Mouse (Mus musculus): ENCODE measurements around the gene Wdr77. TPM values are rescaled to one million over a fixed set of nuclear protein-coding genes. Genes with fewer than 3 reads are reported as not detected.
A peak's percentile ranks its signal among the peaks of the same experiment; 100 is the strongest.
"Not testable (repeated sequence)": the region's sequence is repeated elsewhere in the genome, so short reads cannot be mapped to it uniquely, and the experiment has no call there.

Wdr77 gene
- polyA plus RNA-seq, 1 experiment from 2014 or later = 127 TPM

GRCm38 (mm10) chr3:105959585-105959984, 416 bp downstream of the Wdr77 start:
- ATAC-seq (ENCODE audit: insufficient number of reproducible peaks, insufficient read depth, low FRiP score, low TSS enrichment) = peak; percentile 68
- under 1% methylated on average over 26 of the region's 26 CpGs for WGBS
- H3K9ac ChIP-seq = peak overlapping the region; percentile 87
- H3K4me2 ChIP-seq (replicated peaks) = peak overlapping the region; percentile 91
- H3K27ac ChIP-seq = peak overlapping the region; percentile 61; the same call in 1 of the 2 replicates
- peak overlapping the region; percentile 87 for H3K4me3 ChIP-seq
- no peaks in the 10 kb centered on the region for H3K27me3 ChIP-seq
- H3K4me1 ChIP-seq = peaks cover 23% of the 10 kb centered on the region
- H3K36me3 ChIP-seq = peaks cover 32% of the 10 kb centered on the region
- no peaks in the 10 kb centered on the region for H3K9me3 ChIP-seq

DNA sequence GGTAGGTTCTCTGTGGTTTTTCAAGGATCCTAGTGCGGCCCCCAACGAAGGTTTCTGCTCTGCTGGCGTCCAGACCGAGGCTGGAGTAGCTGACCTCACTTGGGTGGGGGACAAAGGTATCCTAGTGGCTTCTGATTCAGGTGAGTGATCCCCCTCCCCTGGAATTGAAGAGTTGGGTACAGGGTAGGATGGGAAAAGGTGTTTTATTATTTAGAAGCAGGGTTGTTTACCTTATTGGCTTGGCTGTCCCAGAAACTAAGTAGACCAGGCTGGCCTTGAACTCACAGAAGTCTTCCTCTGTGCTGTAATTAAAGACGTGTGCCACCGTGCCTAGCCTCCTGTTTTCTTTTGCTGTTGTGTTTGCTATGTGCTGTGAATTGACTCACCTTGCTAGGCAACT, 830 bp downstream of the Wdr77 start, which contains the start of gene Atp5f1:
Gene Atp5f1 (minus strand): TSS at position 101 of the 400 bp plus-strand sequence.
- H3K4me2 ChIP-seq (replicated peaks) = peak within 1 kb of the TSS; percentile 91
- peaks cover 33% of the 10 kb centered on the region for H3K36me3 ChIP-seq
- H3K9me3 ChIP-seq = no peaks in the 10 kb centered on the region
- H3K4me3 ChIP-seq = peak within 1 kb of the TSS; percentile 87
- 5% methylated on average over 6 of the region's 6 CpGs for WGBS
- peaks cover 23% of the 10 kb centered on the region for H3K4me1 ChIP-seq
- H3K27ac ChIP-seq = peak within 1 kb of the TSS; percentile 74
- H3K27me3 ChIP-seq = no peaks in the 10 kb centered on the region
- peak within 1 kb of the TSS; percentile 87 for H3K9ac ChIP-seq
- no peak for ATAC-seq (ENCODE audit: insufficient number of reproducible peaks, insufficient read depth, low FRiP score, low TSS enrichment)

DNA sequence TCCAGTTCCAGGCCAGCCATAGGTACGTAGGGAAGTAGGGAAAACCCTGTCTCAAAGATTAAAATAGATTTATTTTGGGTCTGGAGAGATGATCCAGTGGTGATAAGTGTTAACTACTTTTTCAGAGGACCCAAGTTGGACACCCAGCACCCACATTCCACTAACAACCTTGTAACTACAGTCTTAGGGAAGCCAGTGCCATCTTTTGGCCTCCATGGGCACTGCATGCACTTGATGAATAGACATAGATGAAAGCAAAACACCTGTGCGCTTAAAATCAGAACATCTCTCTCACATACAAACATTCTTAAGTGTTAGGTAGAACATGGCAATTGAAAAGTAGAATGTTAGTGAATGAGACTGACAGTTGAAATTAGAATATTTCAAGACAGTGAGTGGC, 1.5 kb downstream of the Wdr77 start:
- peaks cover 39% of the 10 kb centered on the region for H3K36me3 ChIP-seq
- peak overlapping the region; percentile 87; the same call in 1 of the 2 replicates for H3K4me3 ChIP-seq
- H3K27me3 ChIP-seq = no peaks in the 10 kb centered on the region
- H3K9ac ChIP-seq = no peak overlapping the region
- H3K27ac ChIP-seq = no peak overlapping the region
- peak overlapping the region; percentile 91 for H3K4me2 ChIP-seq (replicated peaks)
- 97% methylated on average over 2 of the region's 2 CpGs for WGBS
- peaks cover 23% of the 10 kb centered on the region for H3K4me1 ChIP-seq
- no peak for ATAC-seq (ENCODE audit: insufficient number of reproducible peaks, insufficient read depth, low FRiP score, low TSS enrichment)
- H3K9me3 ChIP-seq = no peaks in the 10 kb centered on the region

- no peak for ATAC-seq (ENCODE audit: insufficient number of reproducible peaks, insufficient read depth, low FRiP score, low TSS enrichment)
- WGBS = 85% methylated on average over 5 of the region's 5 CpGs
- H3K4me3 ChIP-seq = no peak overlapping the region
- H3K27ac ChIP-seq = no peak overlapping the region
- H3K9ac ChIP-seq = no peak overlapping the region
- no peaks in the 10 kb centered on the region for H3K9me3 ChIP-seq
- no peaks in the 10 kb centered on the region for H3K27me3 ChIP-seq
- H3K36me3 ChIP-seq = peaks cover 20% of the 10 kb centered on the region
- H3K4me1 ChIP-seq = no peaks in the 10 kb centered on the region
- H3K4me2 ChIP-seq (replicated peaks) = no peak overlapping the region
Observed at GRCm38 (mm10) chr3:105971831-105972446, 12.8 kb downstream of the Wdr77 start.

GRCm38 (mm10) chr3:105973411-105973810, 14.2 kb downstream of the Wdr77 start, which contains the start of gene Ovgp1:
Gene Ovgp1, plus strand, starts transcription at chr3:105973711.
- no peak within 1 kb of the TSS for H3K9ac ChIP-seq
- no peaks in the 10 kb centered on the region for H3K9me3 ChIP-seq
- no peak within 1 kb of the TSS for H3K4me3 ChIP-seq
- no peak within 1 kb of the TSS for H3K27ac ChIP-seq
- ATAC-seq (ENCODE audit: insufficient number of reproducible peaks, insufficient read depth, low FRiP score, low TSS enrichment) = no peak
- H3K4me2 ChIP-seq (replicated peaks) = no peak within 1 kb of the TSS
- no peaks in the 10 kb centered on the region for H3K4me1 ChIP-seq
- H3K36me3 ChIP-seq = peaks cover 9% of the 10 kb centered on the region
- no peaks in the 10 kb centered on the region for H3K27me3 ChIP-seq
- WGBS = 91% methylated on average over 3 of the region's 3 CpGs

GRCm38 (mm10) chr3:105974174-105974573, 15.0 kb downstream of the Wdr77 start:
- Histone ChIP-seq H3K27ac (no peak overlapping the region), H3K27me3 (no peaks in the 10 kb centered on the region), H3K36me3 (0 out of 2 replicates have a peak, but pooled peaks cover 1% of the 10 kb centered on the region), H3K4me1 (no peaks in the 10 kb centered on the region), H3K4me2 (replicated peaks) (no peak overlapping the region), H3K4me3 (no peak overlapping the region), H3K9me3 (no peaks in the 10 kb centered on the region), H3K9ac (no peak overlapping the region)
- no peak for ATAC-seq (ENCODE audit: insufficient number of reproducible peaks, insufficient read depth, low FRiP score, low TSS enrichment)
- WGBS = 89% methylated on average over 2 of the region's 2 CpGs

- not testable (repeated sequence) for H3K36me3 ChIP-seq; H3K4me2 ChIP-seq (replicated peaks); H3K9me3 ChIP-seq; H3K27ac ChIP-seq; H3K27me3 ChIP-seq; H3K4me1 ChIP-seq; H3K9ac ChIP-seq; H3K4me3 ChIP-seq; ATAC-seq (ENCODE audit: insufficient number of reproducible peaks, insufficient read depth, low FRiP score, low TSS enrichment)
- 53% methylated on average over 5 of the region's 5 CpGs for WGBS
Observed at GRCm38 (mm10) chr3:105989611-105990010, 30.4 kb downstream of the Wdr77 start.

GRCm38 (mm10) chr3:105991653-105992283, 32.6 kb downstream of the Wdr77 start:
- no peaks in the 10 kb centered on the region for H3K9me3 ChIP-seq
- H3K36me3 ChIP-seq = no peaks in the 10 kb centered on the region
- no peaks in the 10 kb centered on the region for H3K27me3 ChIP-seq
- H3K27ac ChIP-seq = no peak overlapping the region
- no peaks in the 10 kb centered on the region for H3K4me1 ChIP-seq
- WGBS = 28% methylated on average over 4 of the region's 4 CpGs
- no peak for ATAC-seq (ENCODE audit: insufficient number of reproducible peaks, insufficient read depth, low FRiP score, low TSS enrichment)
- no peak overlapping the region for H3K4me2 ChIP-seq (replicated peaks)
- H3K4me3 ChIP-seq = no peak overlapping the region
- H3K9ac ChIP-seq = no peak overlapping the region

DNA sequence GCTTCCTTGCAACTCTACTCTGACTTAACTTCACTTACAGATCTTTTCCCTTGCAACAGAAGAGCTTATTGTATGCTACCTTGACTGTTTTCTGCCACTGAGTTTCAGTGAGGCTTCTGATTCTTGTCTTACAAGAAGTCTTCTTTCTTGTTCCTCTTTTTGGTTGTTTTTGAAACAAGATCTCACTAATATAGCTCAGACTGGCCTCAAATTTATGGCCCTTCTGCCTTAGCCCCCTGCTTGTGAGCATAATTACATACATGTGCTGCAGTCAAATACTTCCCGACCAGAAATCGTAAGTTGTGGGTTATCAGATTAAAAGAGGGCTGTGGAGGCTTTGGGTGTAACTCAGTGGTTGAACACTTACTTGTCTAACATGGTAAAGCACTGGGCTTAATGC, 35.6 kb downstream of the Wdr77 start:
- Histone ChIP-seq H3K4me2 (replicated peaks) (no peak overlapping the region), H3K4me1 (no peaks in the 10 kb centered on the region), H3K9me3 (no peaks in the 10 kb centered on the region), H3K4me3 (no peak overlapping the region), H3K27ac (no peak overlapping the region), H3K27me3 (no peaks in the 10 kb centered on the region), H3K9ac (no peak overlapping the region), H3K36me3 (no peaks in the 10 kb centered on the region)
- ATAC-seq (ENCODE audit: insufficient number of reproducible peaks, insufficient read depth, low FRiP score, low TSS enrichment) = no peak
- 20% methylated on average over 2 of the region's 2 CpGs for WGBS

DNA sequence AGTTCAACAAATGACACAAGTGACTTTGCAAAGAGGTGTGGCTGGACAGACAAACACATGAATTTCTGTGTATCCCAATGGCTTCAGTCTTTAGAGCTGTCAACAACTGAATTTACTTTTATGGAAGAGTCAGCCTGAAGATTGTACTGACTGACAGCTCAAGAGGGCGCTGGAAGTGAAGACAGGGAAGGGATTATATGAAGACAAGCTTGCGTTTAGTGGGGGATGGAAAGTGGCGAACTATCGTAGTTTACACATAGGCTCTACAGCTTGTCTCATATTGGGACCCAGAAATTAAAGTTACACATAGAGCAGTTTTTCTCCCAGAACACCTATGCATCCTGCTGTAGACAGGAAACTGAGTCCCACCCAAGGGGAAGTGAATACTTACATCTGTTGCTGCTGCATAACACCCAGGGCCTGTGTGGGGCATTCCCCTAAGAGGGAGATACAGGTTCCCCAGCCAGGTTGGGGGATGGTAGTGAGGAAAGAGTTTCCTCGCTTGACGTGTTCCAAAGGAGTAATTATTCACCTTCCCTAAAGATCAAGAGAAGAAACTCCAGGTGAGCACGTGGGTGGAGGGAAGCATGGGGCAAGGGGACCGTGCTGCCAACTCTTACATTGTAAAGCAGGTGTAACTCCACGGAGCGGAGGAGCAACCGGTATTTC, 41.7 kb downstream of the Wdr77 start:
- Histone ChIP-seq H3K27me3 (no peaks in the 10 kb centered on the region), H3K36me3 (no peaks in the 10 kb centered on the region), H3K27ac (no peak overlapping the region), H3K9ac (no peak overlapping the region), H3K9me3 (no peaks in the 10 kb centered on the region), H3K4me3 (peak overlapping the region; percentile 16; the same call in 1 of the 2 replicates), H3K4me2 (replicated peaks) (peak overlapping the region; percentile 40), H3K4me1 (0 out of 2 replicates have a peak, but pooled peaks cover 9% of the 10 kb centered on the region)
- ATAC-seq (ENCODE audit: insufficient number of reproducible peaks, insufficient read depth, low FRiP score, low TSS enrichment) = no peak; the same call in 1 of the 2 replicates
- WGBS = 17% methylated on average over 11 of the region's 11 CpGs

- no peak overlapping the region for H3K9ac ChIP-seq
- peak overlapping the region; percentile 16; the same call in 1 of the 2 replicates for H3K4me3 ChIP-seq
- no peak overlapping the region for H3K27ac ChIP-seq
- 23% methylated on average over 17 of the region's 17 CpGs for WGBS
- no peaks in the 10 kb centered on the region for H3K36me3 ChIP-seq
- no peaks in the 10 kb centered on the region for H3K27me3 ChIP-seq
- H3K4me1 ChIP-seq = 0 out of 2 replicates have a peak, but pooled peaks cover 9% of the 10 kb centered on the region
- peak overlapping the region; percentile 40 for H3K4me2 ChIP-seq (replicated peaks)
- H3K9me3 ChIP-seq = no peaks in the 10 kb centered on the region
- peak; percentile 93 for ATAC-seq (ENCODE audit: insufficient number of reproducible peaks, insufficient read depth, low FRiP score, low TSS enrichment)
Observed at GRCm38 (mm10) chr3:106001416-106002370, 42.5 kb downstream of the Wdr77 start.
